Mouse (Mus musculus) E14TG2a.4 (cell line): ENCODE measurements around the gene Apod.

ENCODE experiments used
- CTCF ChIP-seq: conservative IDR thresholded peaks from 2 replicates; pipeline ENCODE4 v1.5.1; 2014; ENCODE audit warnings: low read length
- NANOG ChIP-seq: IDR thresholded peaks from 2 replicates; pipeline ENCODE4 v1.6.1; 2014; ENCODE audit warnings: borderline replicate concordance, low read length, mixed read lengths

DNA sequence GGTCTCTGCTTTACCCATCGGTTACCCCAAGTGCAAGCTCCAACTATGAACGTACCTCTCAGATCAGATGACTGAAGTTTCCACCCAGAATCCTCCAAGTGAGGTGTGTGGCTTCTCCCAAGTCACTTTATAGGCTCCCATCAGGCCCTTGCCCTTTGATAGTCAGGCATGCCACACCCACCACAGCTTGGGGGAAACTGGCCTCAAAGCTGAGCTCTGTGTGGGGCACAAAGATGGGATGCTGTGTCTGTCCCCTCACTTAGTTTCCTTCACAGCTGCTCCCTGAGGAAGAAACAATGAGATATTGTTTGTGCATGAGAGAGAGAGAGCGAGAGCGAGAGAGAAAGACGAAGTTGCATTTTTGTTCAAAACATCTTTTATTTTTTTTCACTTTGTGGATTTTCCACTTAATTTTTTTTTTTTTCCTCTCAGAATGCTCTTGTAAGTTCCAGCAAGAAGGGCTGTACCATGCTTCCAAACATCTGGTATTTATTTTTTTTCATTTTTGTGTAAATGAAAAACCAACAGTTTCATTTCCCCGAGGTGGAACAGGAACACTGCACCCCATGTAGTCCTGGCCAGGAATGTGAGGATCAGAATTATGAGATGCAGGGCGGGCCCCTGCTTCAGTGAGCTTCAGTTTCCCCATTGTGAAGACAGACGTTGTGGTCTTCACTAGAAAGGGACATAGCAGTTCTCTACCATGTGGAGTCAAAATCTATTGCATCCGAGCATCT, at the start of gene Apod:
- TF ChIP-seq CTCF (no peak), NANOG (no peak)
